Mouse (Mus musculus) liver, embryonic 14.5 days (tissue): Measurements from ENCODE around the gene Ppfia3.

Experiments used
- CTCF ChIP-seq: IDR thresholded peaks from 2 replicates; pipeline ENCODE4 v1.5.1; 2016; ENCODE audit warnings: antibody characterized with exemption, low read depth, control low read depth
- EP300 ChIP-seq: IDR thresholded peaks from 2 replicates; pipeline ENCODE4 v1.6.1; 2016; ENCODE audit warnings: antibody characterized with exemption, low read depth

- TF ChIP-seq CTCF: no peak
- TF ChIP-seq EP300: no peak
These were observed 58.1 kb downstream of the Ppfia3 start for GRCm38 (mm10) chr7:45308551-45309240.
